Mouse (Mus musculus): ENCODE measurements around the gene Fam53b.

- TF ChIP-seq POLR2A (IDR thresholded peaks at IDR 0.05; ENCODE audit: extremely low read depth, insufficient read depth, low read length) (no peak), CTCF (IDR thresholded peaks at IDR 0.05; ENCODE audit: extremely low read depth, insufficient read depth, low read length) (no peak)
Measured at GRCm38 (mm10) chr7:132764314-132764713, 49.4 kb downstream of the Fam53b start.
